8 mouse cellular contexts compared by ENCODE assay signal in the genomic region with DNA sequence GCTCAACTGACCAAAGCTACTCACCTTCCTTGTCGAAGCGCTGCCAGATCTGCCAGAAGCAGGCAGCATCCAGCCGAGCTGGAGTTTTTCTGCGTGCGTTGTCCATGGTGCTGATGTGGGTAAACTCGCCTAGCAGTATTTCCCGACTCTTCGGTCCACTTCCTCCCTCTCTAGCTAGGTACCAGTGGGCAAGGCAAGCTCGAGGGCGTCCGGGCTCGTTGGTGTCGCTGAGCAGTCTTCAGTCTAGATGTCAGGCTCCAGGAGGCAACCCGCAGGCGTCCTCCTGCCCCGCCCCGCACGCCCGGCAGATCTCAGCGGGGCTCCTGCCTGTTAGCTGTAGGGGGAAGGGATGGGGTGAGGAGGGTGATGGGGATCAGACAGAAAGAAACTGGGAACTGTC. TPM values are rescaled to one million over a fixed set of nuclear protein-coding genes. Genes with fewer than 3 reads are reported as not detected.
DNase-seq lines count a peak whose midpoint lies in the region; ATAC-seq and TF ChIP-seq lines count a peak whose summit lies in the region.

A gene (minus strand): TSS at position 287 of the 400 bp plus-strand sequence.

- H3K36me3 ChIP-seq in kidney, embryonic 15.5 days, result no peaks in the 10 kb centered on the region

- H3K4me2 ChIP-seq in kidney, embryonic 15.5 days, result peak within 1 kb of the TSS; percentile 39; the same call in 1 of the 2 replicates

- H3K9ac ChIP-seq in kidney, embryonic 15.5 days, result no peak within 1 kb of the TSS

- H3K9me3 ChIP-seq in kidney, embryonic 15.5 days (replicated peaks), result no peaks in the 10 kb centered on the region

- WGBS in kidney, embryonic 15.5 days, result under 1% methylated on average over 20 of the region's 20 CpGs

- peaks cover 31% of the 10 kb centered on the region for H3K27me3 ChIP-seq in kidney, embryonic 15.5 days

- peaks cover 5% of the 10 kb centered on the region for H3K4me1 ChIP-seq in kidney, embryonic 15.5 days

- peak; percentile 65 for ATAC-seq in granulocyte monocyte progenitor cell, adult 5-6 weeks (replicated peaks; ENCODE audit: poor library complexity, severe bottlenecking)
- ATAC-seq in kidney, embryonic 15.5 days (replicated peaks; ENCODE audit: low FRiP score), result 0 out of 2 replicates have a peak, but pooled peaks have one; percentile 43
- ATAC-seq in activated CD4-positive, CD25-positive, alpha-beta regulatory T cell, adult 4 months, result no peak

- TF ChIP-seq POLR2A in brain, embryonic 14.5 days (IDR thresholded peaks at IDR 0.05; ENCODE audit: borderline replicate concordance, extremely low read depth, insufficient read depth, insufficient read length, poor library complexity, severe bottlenecking), result no peak

- TF ChIP-seq CTCF in brain, embryonic 14.5 days (IDR thresholded peaks at IDR 0.05; ENCODE audit: borderline replicate concordance, extremely low read depth, insufficient read depth, insufficient read length), result no peak

- H3K27ac ChIP-seq in kidney, embryonic 15.5 days, result no peak within 1 kb of the TSS

- no peak within 1 kb of the TSS for H3K4me3 ChIP-seq in kidney, embryonic 15.5 days (replicated peaks)

- peak; percentile 17 to 20 for DNase-seq in right cerebral cortex, adult 2 months (ENCODE audit: low spot score in 2 of 2)
- no peak for DNase-seq in right cerebral cortex, postnatal 25 days
- DNase-seq in brain, embryonic 14.5 days (ENCODE audit: low read depth), result peak; percentile 71
- DNase-seq in lung, postnatal 4 days, result peak; percentile 57 to 75
- peak; percentile 6 to 12 for DNase-seq in spleen, postnatal 36 days (ENCODE audit: low spot score in 2 of 2)

RNA-seq across cellular contexts. Expression of the gene that starts here (rescaled TPM):
- 1.3 and 1.7 TPM in 2 replicates for polyA plus RNA-seq in brain, embryonic 14.5 days (2012; rRNA removed)
- total RNA-seq in granulocyte monocyte progenitor cell, adult 5-6 weeks (2014; fragmentation: Nextera tagmentation), result not detected in 2 replicates
- not detected in 2 replicates for total RNA-seq in granulocyte monocyte progenitor cell, adult 5-6 weeks (2017)
- polyA plus RNA-seq in kidney, embryonic 15.5 days (2015; fragmentation: Nextera tagmentation; extraction: Ambion mirVana), result 0.23 and 0.60 TPM in 2 replicates
- polyA plus RNA-seq in activated CD4-positive, CD25-positive, alpha-beta regulatory T cell, adult 4 months (2017; shearing (Covaris generic)), result not detected

Comparison
In these comparisons a context has a peak if more than half of its experiments do, and no peak if none do; other contexts are left out.
1. Peak in ATAC-seq in granulocyte monocyte progenitor cell, adult 5-6 weeks; RNA of the gene not detected or under 1 TPM.
2. Peak in ATAC-seq and H3K4me2 ChIP-seq in kidney, embryonic 15.5 days; RNA of the gene not detected or under 1 TPM.